Mouse (Mus musculus): ENCODE results near the gene Tsku.

GRCm38 (mm10) chr7:98353616-98354015, 7.5 kb downstream of the Tsku start:
- TF ChIP-seq CTCF (IDR thresholded peaks at IDR 0.05; ENCODE audit: low read depth), result no peak
- no peak for TF ChIP-seq EP300 (IDR thresholded peaks at IDR 0.05; ENCODE audit: low read depth)

Data from liver, embryonic 14.5 days (tissue).